Mouse (Mus musculus) lung, postnatal 0 days (tissue): ENCODE measurements at regions not wholly inside any gene's neighbourhood (a gene's known extent, or its start where the extent isn't known, plus 50 kb on each side); places are given as distances from the start of the nearest gene placed in this dataset.

ENCODE experiments used
- ATAC-seq: fragments of 200-750 bp; cut with Nextera tagmentation; 2 replicates; pipeline ENCODE4 v1.8.0; 2017; ENCODE audit warnings: moderate library complexity
- DNase-seq: peaks from one replicate; pipeline ENCODE4 v3.0.0-alpha.2; 2016; ENCODE audit warnings: low spot score
- H3K27ac ChIP-seq: fragments of 300-500 bp; sonication (generic); 2 replicates; pipeline ENCODE4 v1.5.1; 2014; ENCODE audit warnings: antibody characterized with exemption, mild to moderate bottlenecking, low read length, mixed read lengths
- H3K27me3 ChIP-seq: fragments of 300-500 bp; sonication (generic); replicated peaks from 2 replicates; pipeline ENCODE4 v1.6.1; 2014; ENCODE audit warnings: low read length, mixed read lengths; ENCODE audit not compliant: insufficient read depth
- H3K36me3 ChIP-seq: fragments of 300-500 bp; sonication (generic); 2 replicates; pipeline ENCODE4 v1.6.1; 2014; ENCODE audit warnings: low read length, mixed read lengths; ENCODE audit not compliant: insufficient read depth
- H3K4me1 ChIP-seq: fragments of 300-500 bp; sonication (generic); 2 replicates; pipeline ENCODE4 v1.6.1; 2014; ENCODE audit warnings: antibody characterized with exemption, low read depth, low read length, mixed read lengths; ENCODE audit not compliant: insufficient read depth
- H3K4me2 ChIP-seq: fragments of 300-500 bp; sonication (generic); replicated peaks from 2 replicates; pipeline ENCODE4 v1.6.1; 2014; ENCODE audit warnings: low read depth, mild to moderate bottlenecking, low read length, moderate library complexity, mixed read lengths
- H3K4me3 ChIP-seq: fragments of 300-500 bp; sonication (generic); 2 replicates; pipeline ENCODE4 v1.5.1; 2014; ENCODE audit warnings: low read depth, low read length
- H3K9ac ChIP-seq: fragments of 300-500 bp; sonication (generic); replicated peaks from 2 replicates; pipeline ENCODE4 v1.6.1; 2014; ENCODE audit warnings: low read depth, mild to moderate bottlenecking
- H3K9me3 ChIP-seq: fragments of 300-500 bp; sonication (generic); 2 replicates; pipeline ENCODE4 v1.6.1; 2016; ENCODE audit warnings: low read length, mixed read lengths
- CTCF ChIP-seq: IDR thresholded peaks from 2 replicates; pipeline ENCODE4 v1.5.1; 2016; ENCODE audit warnings: antibody characterized with exemption, mild to moderate bottlenecking
- EP300 ChIP-seq: IDR thresholded peaks from 2 replicates; pipeline ENCODE4 v1.6.1; 2016; ENCODE audit warnings: antibody characterized with exemption, mild to moderate bottlenecking, control low read depth
- WGBS: fragments of 180-500 bp; shearing (Covaris S2); extraction: QIAGEN DNeasy Blood & Tissue Kit; methylation state at CpG from one replicate; pipeline ENCODE4 v1.1.7; 2014; 5-methylcytosine and 5-hydroxymethylcytosine counted together

- Histone ChIP-seq H3K9me3 (no peaks in the 10 kb centered on the region), H3K4me2 (no peak overlapping the region), H3K27me3 (no peaks in the 10 kb centered on the region), H3K27ac (no peak overlapping the region), H3K4me3 (no peak overlapping the region), H3K9ac (no peak overlapping the region), H3K36me3 (no peaks in the 10 kb centered on the region), H3K4me1 (no peaks in the 10 kb centered on the region)
- ATAC-seq (0 out of 2 replicates have a peak, but pooled peaks have one; percentile 40), DNase-seq (no peak)
- 69% methylated on average over 7 of the region's 7 CpGs for WGBS
- no peak for TF ChIP-seq EP300
- no peak for TF ChIP-seq CTCF
These were observed 319.6 kb upstream of the Dynlrb2 start for GRCm38 (mm10) chr8:116185206-116185605.

- H3K27ac ChIP-seq, result no peak overlapping the region
- 61% methylated on average over 8 of the region's 8 CpGs for WGBS
- TF ChIP-seq EP300 (no peak), CTCF (no peak)
These were observed 320.5 kb upstream of the Dynlrb2 start for GRCm38 (mm10) chr8:116184241-116184640.

DNA sequence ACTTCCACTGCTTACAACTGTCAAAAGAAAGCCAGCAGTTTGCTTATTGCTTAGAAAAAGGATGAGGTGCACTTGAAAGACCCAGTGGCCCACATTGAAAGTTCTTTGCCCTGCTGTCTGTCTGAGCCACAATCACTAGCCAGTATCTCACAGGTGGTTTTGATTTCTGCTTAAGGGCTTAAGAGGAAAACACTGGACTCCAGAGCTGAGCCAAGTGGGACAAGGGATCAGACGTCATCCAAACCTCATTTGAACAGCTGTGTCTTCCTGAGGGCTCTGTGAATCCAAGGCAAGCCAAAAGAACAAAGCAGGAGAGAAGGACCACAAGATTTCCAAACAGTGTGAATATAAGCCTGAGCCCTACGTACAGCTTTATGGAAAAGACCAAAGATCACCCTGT lies 326.8 kb upstream of the Dynlrb2 start:
- TF ChIP-seq EP300, result no peak
- no peak for TF ChIP-seq CTCF
- no peak overlapping the region for H3K4me2 ChIP-seq
- H3K9me3 ChIP-seq, result no peaks in the 10 kb centered on the region
- no peaks in the 10 kb centered on the region for H3K36me3 ChIP-seq
- no peaks in the 10 kb centered on the region for H3K27me3 ChIP-seq
- no peak overlapping the region for H3K27ac ChIP-seq
- H3K4me3 ChIP-seq, result no peak overlapping the region
- ATAC-seq (no peak), DNase-seq (peak; percentile 16)
- 55% methylated on average over 2 of the region's 2 CpGs for WGBS
- H3K4me1 ChIP-seq, result no peaks in the 10 kb centered on the region
- no peak overlapping the region for H3K9ac ChIP-seq

More at GRCm38 (mm10) chr8:116184241-116184640, 320.5 kb upstream of the Dynlrb2 start:
- Histone ChIP-seq H3K36me3 (no peaks in the 10 kb centered on the region), H3K27me3 (no peaks in the 10 kb centered on the region), H3K4me3 (no peak overlapping the region), H3K4me2 (no peak overlapping the region), H3K9ac (no peak overlapping the region), H3K9me3 (no peaks in the 10 kb centered on the region), H3K4me1 (no peaks in the 10 kb centered on the region)
- DNase-seq (no peak), ATAC-seq (no peak)

GRCm38 (mm10) chr8:116174891-116175290 lies 329.9 kb upstream of the Dynlrb2 start:
- Histone ChIP-seq H3K27me3 (no peaks in the 10 kb centered on the region), H3K4me1 (no peaks in the 10 kb centered on the region), H3K36me3 (no peaks in the 10 kb centered on the region), H3K27ac (no peak overlapping the region), H3K4me3 (no peak overlapping the region), H3K4me2 (no peak overlapping the region), H3K9me3 (no peaks in the 10 kb centered on the region), H3K9ac (no peak overlapping the region)
- ATAC-seq, result no peak
- DNase-seq, result peak; percentile 48
- WGBS, result 41% methylated on average over 3 of the region's 3 CpGs
- TF ChIP-seq CTCF, result no peak

DNA sequence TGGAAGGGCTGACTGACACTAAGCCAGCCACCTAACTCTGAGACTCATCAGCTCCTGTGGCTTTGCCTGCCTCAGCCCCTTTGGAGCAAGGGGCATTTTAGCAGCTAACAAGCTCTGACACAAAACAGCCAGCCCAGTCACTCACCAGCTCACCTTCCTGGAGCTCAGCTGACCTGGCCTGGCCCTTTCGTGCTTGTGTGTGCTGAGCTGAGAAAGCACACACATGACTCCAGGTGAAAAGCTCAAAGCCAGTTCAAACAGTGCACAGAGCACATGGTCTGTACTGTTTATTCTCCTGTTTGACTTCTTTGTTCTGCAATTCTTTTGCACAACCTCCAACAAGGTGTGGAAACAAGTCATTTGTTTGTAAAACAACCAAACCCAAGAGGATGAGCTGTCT lies 330.8 kb upstream of the Dynlrb2 start:
- TF ChIP-seq CTCF, result no peak
- TF ChIP-seq EP300, result no peak
- no peak overlapping the region for H3K9ac ChIP-seq
- 40% methylated on average over 1 of the region's 1 CpGs for WGBS
- peak; percentile 35 for DNase-seq
- no peaks in the 10 kb centered on the region for H3K9me3 ChIP-seq
- no peak overlapping the region for H3K4me3 ChIP-seq
- H3K27ac ChIP-seq, result no peak overlapping the region
- no peaks in the 10 kb centered on the region for H3K4me1 ChIP-seq
- no peak overlapping the region for H3K4me2 ChIP-seq
- H3K27me3 ChIP-seq, result no peaks in the 10 kb centered on the region
- peak; percentile 72 for ATAC-seq
- no peaks in the 10 kb centered on the region for H3K36me3 ChIP-seq

DNA sequence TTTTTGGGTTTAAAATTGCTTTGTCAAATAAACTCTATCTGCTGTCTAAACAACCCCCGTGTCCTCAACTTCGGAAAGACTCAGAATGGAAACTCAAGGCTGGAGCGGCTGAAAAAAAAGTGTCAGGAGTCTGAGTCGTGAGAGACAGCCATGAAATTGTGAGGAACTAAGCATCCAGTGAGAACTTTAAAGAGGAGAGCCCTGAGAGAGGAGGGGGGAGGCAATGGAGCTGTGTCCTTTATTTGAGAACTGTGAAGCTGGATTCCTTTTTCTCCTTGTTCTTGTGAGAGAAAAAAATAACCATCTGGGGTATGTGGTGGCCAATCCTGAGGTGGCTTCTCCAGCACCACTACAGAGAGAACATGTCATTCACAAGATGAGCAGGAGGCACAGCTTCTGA lies 336.9 kb upstream of the Dynlrb2 start:
- Histone ChIP-seq H3K9ac (no peak overlapping the region), H3K9me3 (no peaks in the 10 kb centered on the region), H3K4me3 (no peak overlapping the region), H3K4me1 (no peaks in the 10 kb centered on the region), H3K27ac (no peak overlapping the region), H3K4me2 (no peak overlapping the region), H3K27me3 (no peaks in the 10 kb centered on the region), H3K36me3 (no peaks in the 10 kb centered on the region)
- TF ChIP-seq CTCF, result no peak
- no peak for DNase-seq
- WGBS, result 28% methylated on average over 4 of the region's 4 CpGs
- no peak for ATAC-seq

GRCm38 (mm10) chr8:116164989-116165299 lies 339.8 kb upstream of the Dynlrb2 start:
- Histone ChIP-seq H3K27me3 (no peaks in the 10 kb centered on the region), H3K4me3 (no peak overlapping the region), H3K9me3 (no peaks in the 10 kb centered on the region), H3K9ac (no peak overlapping the region), H3K27ac (no peak overlapping the region), H3K36me3 (no peaks in the 10 kb centered on the region), H3K4me1 (no peaks in the 10 kb centered on the region), H3K4me2 (no peak overlapping the region)
- ATAC-seq (no peak), DNase-seq (no peak)
- TF ChIP-seq CTCF (no peak), EP300 (no peak)
- WGBS, result 49% methylated on average over 8 of the region's 8 CpGs
